Mouse (Mus musculus): ENCODE measurements around the gene Wdr54.

Wdr54 gene

DNA sequence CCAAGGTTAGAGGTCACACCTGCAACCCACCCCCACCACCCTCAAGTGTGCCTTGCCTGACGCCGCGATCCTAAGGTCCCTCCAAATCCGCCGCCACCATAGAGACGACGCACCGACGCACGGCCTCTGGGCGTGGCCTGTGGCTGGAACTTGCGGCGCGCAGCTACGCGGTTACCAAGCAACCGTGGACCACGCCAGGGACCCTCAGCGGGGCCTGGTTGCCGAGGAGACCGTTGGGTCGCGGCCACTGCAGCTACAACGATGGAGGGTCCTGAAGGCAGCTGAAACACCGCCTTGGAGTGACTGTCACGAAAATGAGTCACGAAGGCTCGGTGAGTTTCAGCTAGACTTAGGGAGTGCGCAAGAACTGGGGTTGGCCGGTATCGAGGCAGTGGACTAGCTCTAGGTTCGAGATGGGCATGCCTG is at the start of gene Wdr54, which contains the start of gene 1700003E16Rik:
Gene Wdr54 (minus strand): TSS at position 139 of the 426 bp plus-strand sequence.
Gene 1700003E16Rik (plus strand): TSS at position 146 of the 426 bp plus-strand sequence.
- in situ Hi-C loops (cut with MboI; ENCODE audit: low pct_unique_long_range_greater_than_20kb in 1 of 2, low sequenced_read_pairs in 2 of 2, unreplicated experiment in 1 of 2) = loop anchor here in 1 of 2 experiments (5.0 kb wide), 1 partner anchor 164 kb away; no protein-coding TSS in a partner anchor

GRCm38 (mm10) chr6:83205851-83206250 is 49.7 kb upstream of the Wdr54 start:
- in situ Hi-C loops (cut with MboI; ENCODE audit: low pct_unique_long_range_greater_than_20kb in 1 of 2, low sequenced_read_pairs in 2 of 2, unreplicated experiment in 1 of 2) = no loop called here

- in situ Hi-C loops (cut with MboI; ENCODE audit: low pct_unique_long_range_greater_than_20kb in 1 of 2, low sequenced_read_pairs in 2 of 2, unreplicated experiment in 1 of 2) = no loop called here
These were observed 47.1 kb upstream of the Wdr54 start for GRCm38 (mm10) chr6:83203320-83203719.

GRCm38 (mm10) chr6:83197345-83198004 is 41.3 kb upstream of the Wdr54 start:
- in situ Hi-C loops (cut with MboI; ENCODE audit: low pct_unique_long_range_greater_than_20kb in 1 of 2, low sequenced_read_pairs in 2 of 2, unreplicated experiment in 1 of 2) = no loop called here

DNA sequence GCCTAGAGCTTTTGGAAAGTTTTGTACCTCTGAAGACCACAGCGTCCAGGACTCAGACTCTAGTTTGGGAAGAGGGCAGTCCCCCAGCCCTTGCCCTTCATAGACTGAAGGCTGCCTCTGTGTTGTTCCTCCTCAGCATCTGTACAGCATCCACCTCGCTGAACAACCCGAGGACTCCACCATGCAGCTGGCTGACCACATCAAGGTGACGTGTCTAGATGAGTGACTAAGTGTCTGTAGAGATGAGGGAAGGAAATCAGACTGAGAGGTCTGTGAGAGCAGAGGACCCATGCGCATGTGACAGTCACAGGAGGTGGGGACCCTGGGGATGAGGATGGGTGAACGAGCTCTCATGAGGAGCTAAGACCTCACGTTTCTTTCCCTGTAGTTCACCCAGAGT is 37.4 kb upstream of the Wdr54 start:
- in situ Hi-C loops (cut with MboI; ENCODE audit: low pct_unique_long_range_greater_than_20kb in 1 of 2, low sequenced_read_pairs in 2 of 2, unreplicated experiment in 1 of 2) = no loop called here

DNA sequence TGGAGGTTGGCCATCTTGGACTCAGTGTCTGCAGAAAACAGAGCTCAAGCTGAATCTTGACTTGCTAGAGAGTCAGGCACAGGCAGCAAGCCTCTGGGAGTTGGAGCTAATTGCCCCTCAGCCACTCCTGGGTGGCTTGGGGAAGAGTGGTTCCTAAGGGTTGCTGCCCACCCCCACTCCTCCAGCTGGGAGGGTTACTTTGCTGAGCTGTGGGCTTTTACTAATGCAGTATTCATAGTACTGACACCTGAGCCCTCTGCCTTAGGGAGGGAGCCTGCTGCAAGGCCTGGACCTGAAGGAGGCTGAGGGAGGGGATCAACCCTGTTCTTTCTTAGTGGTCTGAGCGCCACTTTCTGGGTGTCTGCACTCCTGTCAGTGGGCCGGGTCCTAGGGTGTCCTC is 30.7 kb upstream of the Wdr54 start:
- in situ Hi-C loops (cut with MboI; ENCODE audit: low pct_unique_long_range_greater_than_20kb in 1 of 2, low sequenced_read_pairs in 2 of 2, unreplicated experiment in 1 of 2) = no loop called here

DNA sequence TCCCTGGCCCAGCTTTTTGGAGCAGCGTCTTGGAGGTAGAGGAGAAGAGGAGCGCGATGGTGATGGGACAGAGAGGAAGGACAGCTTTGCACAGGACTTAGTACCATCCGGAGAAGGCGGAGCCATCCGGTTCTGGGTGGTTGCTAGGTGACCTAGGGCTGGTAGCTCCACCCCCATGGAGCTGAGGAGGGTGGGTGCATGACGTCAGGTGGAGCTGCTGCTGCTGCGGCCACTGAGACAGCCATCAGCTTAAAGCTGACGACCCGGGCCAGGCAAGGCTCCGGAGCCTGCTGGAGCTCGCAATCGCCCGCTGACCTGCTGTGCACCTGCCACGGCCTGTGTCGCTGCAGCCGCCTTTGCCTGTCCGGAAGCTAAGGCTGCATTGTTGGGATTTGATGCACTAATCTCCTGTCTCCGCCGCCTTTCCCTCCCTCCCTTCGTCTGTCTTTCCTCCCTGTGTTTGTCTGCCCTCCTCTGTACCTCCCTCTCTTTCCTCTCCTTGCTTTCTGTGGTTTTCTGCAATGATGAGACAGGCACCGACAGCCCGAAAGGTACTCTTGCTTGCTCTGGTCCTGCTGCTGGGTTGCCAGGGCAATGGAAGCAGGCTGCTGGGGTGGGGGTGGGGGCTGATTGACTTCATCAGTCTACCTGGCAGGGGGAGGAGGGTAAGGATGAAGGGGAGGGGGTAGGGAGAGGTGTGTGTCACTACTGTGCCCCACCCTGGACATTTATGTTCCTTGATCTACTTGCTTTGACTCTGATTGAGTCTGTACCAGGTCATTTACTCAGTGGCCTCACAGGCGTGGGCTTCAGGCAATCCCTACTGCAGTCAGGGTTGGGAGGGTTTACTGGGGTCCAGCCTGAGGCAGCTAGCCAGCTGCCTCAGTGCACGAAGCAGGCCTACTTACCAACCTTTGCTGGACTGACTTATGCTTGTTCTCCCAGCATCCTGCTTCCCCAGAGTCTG is 30.0 kb upstream of the Wdr54 start:
- in situ Hi-C loops (cut with MboI; ENCODE audit: low pct_unique_long_range_greater_than_20kb in 1 of 2, low sequenced_read_pairs in 2 of 2, unreplicated experiment in 1 of 2) = no loop called here

GRCm38 (mm10) chr6:83184858-83185435 is 28.8 kb upstream of the Wdr54 start:
- in situ Hi-C loops (cut with MboI; ENCODE audit: low pct_unique_long_range_greater_than_20kb in 1 of 2, low sequenced_read_pairs in 2 of 2, unreplicated experiment in 1 of 2) = no loop called here

- in situ Hi-C loops (cut with MboI; ENCODE audit: low pct_unique_long_range_greater_than_20kb in 1 of 2, low sequenced_read_pairs in 2 of 2, unreplicated experiment in 1 of 2) = no loop called here
These were observed 24.4 kb upstream of the Wdr54 start for GRCm38 (mm10) chr6:83180605-83181004.

GRCm38 (mm10) chr6:83179390-83180117 is 23.4 kb upstream of the Wdr54 start:
- in situ Hi-C loops (cut with MboI; ENCODE audit: low pct_unique_long_range_greater_than_20kb in 1 of 2, low sequenced_read_pairs in 2 of 2, unreplicated experiment in 1 of 2) = no loop called here

DNA sequence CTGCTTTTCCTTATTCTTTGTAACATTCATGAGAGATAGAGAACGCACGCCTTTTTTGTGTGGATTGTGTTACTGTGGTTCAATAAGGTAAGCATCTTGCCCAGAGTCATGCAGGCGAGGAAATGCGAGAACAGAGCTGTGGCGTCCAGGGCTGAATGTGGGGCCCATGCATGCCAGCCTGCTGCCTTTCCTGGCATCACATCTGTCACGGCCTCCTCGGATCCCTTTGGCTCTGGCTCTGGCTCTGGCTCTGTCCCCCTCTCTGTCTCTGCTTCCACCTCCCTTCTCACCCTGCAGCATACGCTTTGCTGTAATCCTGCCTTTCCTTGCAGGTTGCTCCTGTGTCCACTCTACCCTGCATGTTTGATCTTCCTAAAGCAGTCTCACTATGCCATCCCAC is 19.8 kb upstream of the Wdr54 start:
- in situ Hi-C loops (cut with MboI; ENCODE audit: low pct_unique_long_range_greater_than_20kb in 1 of 2, low sequenced_read_pairs in 2 of 2, unreplicated experiment in 1 of 2) = no loop called here

- in situ Hi-C loops (cut with MboI; ENCODE audit: low pct_unique_long_range_greater_than_20kb in 1 of 2, low sequenced_read_pairs in 2 of 2, unreplicated experiment in 1 of 2) = no loop called here
These were observed 16.2 kb upstream of the Wdr54 start for GRCm38 (mm10) chr6:83172240-83172920.

DNA sequence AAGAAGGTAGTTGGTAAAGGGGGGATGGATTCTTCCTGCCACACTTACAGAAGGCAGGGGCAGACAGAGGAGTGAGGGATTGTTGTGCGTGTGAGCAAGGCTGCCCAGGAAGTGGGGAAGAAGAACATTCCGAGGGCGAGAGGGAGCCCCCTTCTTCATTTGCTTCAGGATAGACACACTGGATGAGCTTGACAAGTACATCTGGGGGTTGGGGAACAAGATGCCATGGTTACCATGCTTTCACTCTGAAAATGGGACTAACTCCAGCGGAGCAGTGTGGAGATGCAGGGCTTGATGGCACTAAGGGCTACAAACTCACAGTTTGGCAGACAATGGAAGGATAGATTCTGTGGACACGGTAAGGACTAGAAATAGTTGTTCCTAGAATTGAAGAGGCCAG is 14.9 kb upstream of the Wdr54 start:
- in situ Hi-C loops (cut with MboI; ENCODE audit: low pct_unique_long_range_greater_than_20kb in 1 of 2, low sequenced_read_pairs in 2 of 2, unreplicated experiment in 1 of 2) = no loop called here

GRCm38 (mm10) chr6:83169872-83170271 is 13.7 kb upstream of the Wdr54 start:
- in situ Hi-C loops (cut with MboI; ENCODE audit: low pct_unique_long_range_greater_than_20kb in 1 of 2, low sequenced_read_pairs in 2 of 2, unreplicated experiment in 1 of 2) = loop anchor here (5.0 kb wide), 1 partner anchor 107 kb away; no protein-coding TSS in a partner anchor

DNA sequence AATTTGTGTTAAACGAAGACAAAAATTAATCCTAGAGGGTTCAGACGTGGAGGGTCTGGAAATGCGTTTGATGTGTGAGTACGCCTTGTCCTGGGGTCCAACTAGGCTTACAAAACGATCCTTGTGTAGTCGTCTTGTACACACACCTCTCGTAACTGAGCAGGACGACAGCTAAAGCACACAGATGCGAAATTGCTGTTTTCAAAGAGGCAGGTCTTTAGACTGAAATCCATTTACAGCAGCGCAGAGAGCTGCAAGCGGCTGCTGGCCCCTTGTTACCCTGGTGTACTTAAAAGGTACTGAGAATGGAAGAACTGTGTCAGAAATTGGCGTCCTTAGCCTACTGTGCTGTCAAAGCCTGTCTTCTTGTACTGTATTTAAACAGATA is 10.0 kb upstream of the Wdr54 start:
- in situ Hi-C loops (cut with MboI; ENCODE audit: low pct_unique_long_range_greater_than_20kb in 1 of 2, low sequenced_read_pairs in 2 of 2, unreplicated experiment in 1 of 2) = loop anchor here (5.0 kb wide), 1 partner anchor 111 kb away; no protein-coding TSS in a partner anchor

- in situ Hi-C loops (cut with MboI; ENCODE audit: low pct_unique_long_range_greater_than_20kb in 1 of 2, low sequenced_read_pairs in 2 of 2, unreplicated experiment in 1 of 2) = loop anchor here (5.0 kb wide), 1 partner anchor 112 kb away; no protein-coding TSS in a partner anchor
These were observed 9.5 kb upstream of the Wdr54 start, which contains the start of gene Dctn1 for GRCm38 (mm10) chr6:83165607-83166242. Dctn1 (plus strand) TSS chr6:83165920.

GRCm38 (mm10) chr6:83165026-83165606 is 8.9 kb upstream of the Wdr54 start:
- in situ Hi-C loops (cut with MboI; ENCODE audit: low pct_unique_long_range_greater_than_20kb in 1 of 2, low sequenced_read_pairs in 2 of 2, unreplicated experiment in 1 of 2) = loop anchor here (5.0 kb wide), 1 partner anchor 112 kb away; no protein-coding TSS in a partner anchor

Measured in mouse embryonic stem cell (cell line).